In genomic region chr4:130264698-130265349, GRCm38 (mm10) we compare ENCODE assay signal across 9 mouse cellular contexts. TPM values are rescaled to one million over a fixed set of nuclear protein-coding genes. Genes with fewer than 3 reads are reported as not detected.
DNase-seq lines count a peak whose midpoint lies in the region; ATAC-seq and TF ChIP-seq lines count a peak whose summit lies in the region.
"Had no signal": no experiment of that assay in that cellular context is flagged by ENCODE, and none has a peak within 500 bp of the region (broad histone marks: within the 10 kb centered on the region; RNA-seq: fewer than 3 reads in every experiment).

No protein-coding gene starts in this region.

- TF ChIP-seq CTCF in gastrocnemius, adult 2 months (IDR thresholded peaks at IDR 0.05): peak; percentile 84

- peaks cover 21% of the 10 kb centered on the region for H3K4me1 ChIP-seq in liver, embryonic 13.5 days (replicated peaks)
- H3K4me1 ChIP-seq in neural tube, embryonic 13.5 days (replicated peaks): peaks cover 24% of the 10 kb centered on the region

- H3K4me3 ChIP-seq in gastrocnemius, adult 2 months: no peak overlapping the region
- H3K4me3 ChIP-seq in liver, embryonic 13.5 days (replicated peaks): no peak overlapping the region
- H3K4me3 ChIP-seq in neural tube, embryonic 13.5 days: no peak overlapping the region

- no peaks in the 10 kb centered on the region for H3K36me3 ChIP-seq in liver, embryonic 13.5 days
- H3K36me3 ChIP-seq in neural tube, embryonic 13.5 days: peaks cover 39% of the 10 kb centered on the region

- H3K9ac ChIP-seq in liver, embryonic 13.5 days: no peak overlapping the region
- H3K9ac ChIP-seq in neural tube, embryonic 13.5 days: peak overlapping the region; percentile 34; the same call in 1 of the 2 replicates

- peak; percentile 20 for DNase-seq in 3T3-L1 (ENCODE audit: low read depth, low spot score)
- peak; percentile 22 for DNase-seq in MN1 (ENCODE audit: low spot score)
- DNase-seq in cerebellum, postnatal 4 days (ENCODE audit: low spot score in 2 of 2): peak; percentile 43 to 80
- DNase-seq in gastrocnemius, adult 2 months: peak; percentile 70
- peak; percentile 71 for DNase-seq in kidney, adult 9 months
- peak; percentile 59 for DNase-seq in liver, embryonic 13.5 days
- DNase-seq in thymus, postnatal 14 days: peak; percentile 59

- H3K4me2 ChIP-seq in liver, embryonic 13.5 days: no peak overlapping the region
- H3K4me2 ChIP-seq in neural tube, embryonic 13.5 days: peak overlapping the region; percentile 20; the same call in 1 of the 2 replicates

- 8% methylated on average over 24 of the region's 24 CpGs for WGBS in liver, embryonic 13.5 days (ENCODE audit: insufficient replicate concordance)
- WGBS in neural tube, embryonic 13.5 days: 25% methylated on average over 24 of the region's 24 CpGs

- H3K27ac ChIP-seq in gastrocnemius, adult 2 months: no peak overlapping the region
- H3K27ac ChIP-seq in liver, embryonic 13.5 days: no peak overlapping the region
- no peak overlapping the region for H3K27ac ChIP-seq in neural tube, embryonic 13.5 days (replicated peaks)

- intact Hi-C loops in gastrocnemius, adult 2 months (cut with DNase I): loop anchor here (1.0 kb wide), 1 partner anchor 27 kb away; no protein-coding TSS in a partner anchor

- H3K9me3 ChIP-seq in liver, embryonic 13.5 days (replicated peaks): no peaks in the 10 kb centered on the region
- no peaks in the 10 kb centered on the region for H3K9me3 ChIP-seq in neural tube, embryonic 13.5 days

- 0 out of 2 replicates have a peak, but pooled peaks have one; percentile 27 for ATAC-seq in liver, embryonic 13.5 days (ENCODE audit: low read depth)
- peak; percentile 46 for ATAC-seq in neural tube, embryonic 13.5 days (ENCODE audit: low read depth)

- peaks cover 36% of the 10 kb centered on the region for H3K27me3 ChIP-seq in liver, embryonic 13.5 days
- H3K27me3 ChIP-seq in neural tube, embryonic 13.5 days: no peaks in the 10 kb centered on the region

RNA-seq across cellular contexts. Expression of gene Serinc2, which starts 14.2 kb away (rescaled TPM):
- total RNA-seq in gastrocnemius, adult 2 months (2021): 10 to 100 TPM; 48.0 to 70.7 TPM
- 0.99 and 1.6 TPM in 2 replicates for polyA plus RNA-seq in liver, embryonic 13.5 days (2015; fragmentation: Nextera tagmentation; extraction: Ambion mirVana)
- 53.5 and 60.1 TPM in 2 replicates for polyA plus RNA-seq in neural tube, embryonic 13.5 days (2015; fragmentation: Nextera tagmentation; extraction: Ambion mirVana)

RNA-seq across cellular contexts. Expression of gene Gm853, which starts 42.6 kb away (rescaled TPM):
- not detected for total RNA-seq in gastrocnemius, adult 2 months (2021)
- not detected in 2 replicates for polyA plus RNA-seq in liver, embryonic 13.5 days (2015; fragmentation: Nextera tagmentation; extraction: Ambion mirVana)
- not detected in 2 replicates for polyA plus RNA-seq in neural tube, embryonic 13.5 days (2015; fragmentation: Nextera tagmentation; extraction: Ambion mirVana)
- total RNA-seq: gastrocnemius, adult 8-10 months had no signal

RNA-seq across cellular contexts. Expression of gene Fabp3, which starts 43.6 kb away (rescaled TPM):
- 1,000 to 10,000 TPM in 1 of 2 experiments, 100 to 1,000 TPM in 1; 551 to 1,329 TPM for total RNA-seq in gastrocnemius, adult 2 months (2021)
- polyA plus RNA-seq in liver, embryonic 13.5 days (2015; fragmentation: Nextera tagmentation; extraction: Ambion mirVana): 1.5 and 2.8 TPM in 2 replicates
- 136 and 150 TPM in 2 replicates for polyA plus RNA-seq in neural tube, embryonic 13.5 days (2015; fragmentation: Nextera tagmentation; extraction: Ambion mirVana)

RNA-seq across cellular contexts. Expression of gene Gm10570, which starts 43.6 kb away (rescaled TPM):
- under 1 TPM in 1 of 2 experiments, not detected in 1; 0.54 TPM for total RNA-seq in gastrocnemius, adult 2 months (2021)
- not detected in 2 replicates for polyA plus RNA-seq in liver, embryonic 13.5 days (2015; fragmentation: Nextera tagmentation; extraction: Ambion mirVana)
- polyA plus RNA-seq in neural tube, embryonic 13.5 days (2015; fragmentation: Nextera tagmentation; extraction: Ambion mirVana): 0.71 TPM in 1 of 2 replicates, not detected in the other

Comparison
In these comparisons a context has a peak if more than half of its experiments do, and no peak if none do; other contexts are left out.
1. DNase-seq: peak in every context shown above with its lines; median percentile 71 in kidney, adult 9 months; 70 in gastrocnemius, adult 2 months; 62 in cerebellum, postnatal 4 days; 59 in liver, embryonic 13.5 days; 59 in thymus, postnatal 14 days; 22 in MN1; 20 in 3T3-L1.
2. RNA of gene Serinc2, which starts 14.2 kb away (polyA plus RNA-seq): 53.5 to 60.1 TPM in neural tube, embryonic 13.5 days; 0.99 to 1.6 TPM in liver, embryonic 13.5 days; every median in the first group is over 10 times any median in the second.
3. RNA of gene Fabp3, which starts 43.6 kb away (polyA plus RNA-seq): 136 to 150 TPM in neural tube, embryonic 13.5 days; 1.5 to 2.8 TPM in liver, embryonic 13.5 days; every median in the first group is over 10 times any median in the second.